24 mouse cellular contexts compared by ENCODE assay signal in the genomic region with DNA sequence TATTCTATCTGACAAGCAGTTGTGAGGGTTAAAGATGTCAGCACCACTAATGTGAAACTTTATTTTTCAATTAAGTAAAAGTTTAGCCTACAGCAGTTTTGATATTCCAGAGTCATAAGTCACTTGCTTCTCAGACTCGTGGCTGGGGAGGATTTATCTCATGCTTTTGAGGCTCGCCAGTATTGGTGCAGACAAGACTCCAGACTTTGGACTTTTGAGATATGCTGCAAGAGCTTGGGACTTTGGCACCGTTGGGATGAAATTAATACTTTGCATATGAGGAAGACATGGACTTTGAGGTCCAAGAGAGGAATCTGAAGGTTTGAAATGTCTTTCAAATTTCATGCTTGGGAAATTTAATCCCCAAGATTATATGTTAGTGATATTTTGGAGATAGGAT.
"Had no signal": no experiment of that assay in that cellular context is flagged by ENCODE, and none has a peak within 500 bp of the region (broad histone marks: within the 10 kb centered on the region; RNA-seq: fewer than 3 reads in every experiment).

No protein-coding gene starts in this region.

- H3K36me3 ChIP-seq: heart, embryonic 10.5 days; heart, embryonic 12.5 days; hindbrain, embryonic 10.5 days; hindbrain, embryonic 12.5 days; kidney, embryonic 15.5 days; limb, embryonic 10.5 days; limb, embryonic 12.5 days; liver, embryonic 13.5 days; liver, embryonic 15.5 days had no signal

- H3K9ac ChIP-seq: heart, embryonic 12.5 days; hindbrain, embryonic 12.5 days; hindbrain, embryonic 14.5 days; kidney, embryonic 15.5 days; limb, embryonic 12.5 days; liver, embryonic 13.5 days; liver, embryonic 15.5 days had no signal

- ATAC-seq: hindbrain, embryonic 16.5 days; inflammation-experienced regulatory T-cells, adult 6 months had no signal

- H3K27ac ChIP-seq: gastrocnemius, adult 2 months; heart, embryonic 10.5 days; hindbrain, embryonic 10.5 days; hindbrain, embryonic 12.5 days; hindbrain, embryonic 14.5 days; kidney, embryonic 15.5 days; left cerebral cortex, adult 2 months; limb, embryonic 10.5 days; limb, embryonic 12.5 days; liver, embryonic 13.5 days; liver, embryonic 15.5 days had no signal

- DNase-seq: gastrocnemius, adult 2 months; gastrocnemius, postnatal 10 days; gastrocnemius, postnatal 25 days; heart, adult 18-20 months; heart, postnatal 10 days; heart, postnatal 4 days; kidney, adult 11 months; kidney, postnatal 10 days; kidney, postnatal 25 days; layer of hippocampus, adult 9-11 months; liver; liver, embryonic 13.5 days had no signal

- H3K9me3 ChIP-seq: heart, embryonic 10.5 days; heart, embryonic 12.5 days; hindbrain, embryonic 10.5 days; hindbrain, embryonic 12.5 days; kidney, embryonic 15.5 days; limb, embryonic 10.5 days; limb, embryonic 12.5 days; liver, embryonic 13.5 days; liver, embryonic 15.5 days had no signal

- H3K27me3 ChIP-seq: heart, embryonic 12.5 days; hindbrain, embryonic 12.5 days; kidney, embryonic 15.5 days; limb, embryonic 12.5 days; liver, embryonic 13.5 days; liver, embryonic 15.5 days had no signal

- H3K4me3 ChIP-seq: gastrocnemius, adult 2 months; heart, embryonic 10.5 days; heart, embryonic 12.5 days; hindbrain, embryonic 10.5 days; hindbrain, embryonic 12.5 days; kidney, embryonic 15.5 days; left cerebral cortex, adult 2 months; limb, embryonic 10.5 days; limb, embryonic 12.5 days; liver, embryonic 13.5 days; liver, embryonic 15.5 days had no signal

- H3K4me2 ChIP-seq: heart, embryonic 12.5 days; hindbrain, embryonic 12.5 days; hindbrain, embryonic 14.5 days; kidney, embryonic 15.5 days; limb, embryonic 12.5 days; liver, embryonic 13.5 days; liver, embryonic 15.5 days had no signal

- H3K4me1 ChIP-seq: heart, embryonic 10.5 days; heart, embryonic 12.5 days; hindbrain, embryonic 10.5 days; hindbrain, embryonic 12.5 days; kidney, embryonic 15.5 days; limb, embryonic 10.5 days; limb, embryonic 12.5 days; liver, embryonic 13.5 days; liver, embryonic 15.5 days had no signal
